Mouse (Mus musculus) spleen, postnatal 4 days (tissue): ENCODE data around the gene Asl.

Experiments used
- DNase-seq, 2 experiments: peaks; one replicate each; pipeline ENCODE4 v3.0.0; 2022; ENCODE audit warnings: low spot score in 2 of 2

Gene Asl

GRCm38 (mm10) chr5:130029142-130029897 lies at the start of gene Asl, which contains the start of gene Crcp:
TSS of gene Asl (minus strand) at chr5:130029247.
TSS of gene Crcp (plus strand) at chr5:130029290.
- DNase-seq: peak; percentile 87 to 93

GRCm38 (mm10) chr5:130078834-130079156 lies 49.7 kb upstream of the Asl start:
- DNase-seq: no peak

DNA sequence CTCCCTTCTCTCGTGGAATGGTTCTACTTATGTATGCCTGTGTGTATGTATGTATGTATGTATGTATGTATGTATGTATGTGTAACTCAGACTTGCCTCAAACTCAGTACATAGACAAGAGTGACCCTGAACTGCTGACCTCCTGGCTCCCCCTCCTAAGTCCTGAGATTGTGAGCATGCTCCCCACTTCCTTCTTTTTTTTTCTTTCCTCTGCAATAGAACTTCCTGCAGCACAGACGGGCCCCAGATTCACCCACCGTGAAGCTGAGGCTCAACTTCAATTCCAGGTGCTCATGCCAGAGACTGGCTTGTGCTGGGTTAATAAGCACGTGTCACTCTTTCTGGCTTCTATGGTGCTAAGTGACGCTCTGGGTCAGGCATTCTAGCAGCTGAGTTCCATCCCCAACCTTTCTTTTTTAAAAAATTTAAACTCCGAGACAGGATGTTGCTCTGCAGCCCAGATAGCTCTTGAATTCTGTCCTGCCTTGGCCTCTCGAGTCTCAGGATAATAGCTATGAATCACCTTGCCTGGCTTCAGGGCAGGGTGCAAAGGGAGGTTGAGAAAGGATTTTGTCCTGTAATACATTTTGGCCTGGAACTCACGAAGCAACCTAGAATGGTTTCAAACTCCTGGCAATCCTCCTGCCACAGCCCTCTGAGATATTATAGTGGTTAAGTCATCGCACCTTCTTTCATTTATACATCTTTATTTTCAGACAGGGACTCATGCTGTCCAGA lies 49.2 kb upstream of the Asl start:
- DNase-seq: no peak

- no peak for DNase-seq
These were observed 47.3 kb upstream of the Asl start for GRCm38 (mm10) chr5:130076396-130076795.

DNA sequence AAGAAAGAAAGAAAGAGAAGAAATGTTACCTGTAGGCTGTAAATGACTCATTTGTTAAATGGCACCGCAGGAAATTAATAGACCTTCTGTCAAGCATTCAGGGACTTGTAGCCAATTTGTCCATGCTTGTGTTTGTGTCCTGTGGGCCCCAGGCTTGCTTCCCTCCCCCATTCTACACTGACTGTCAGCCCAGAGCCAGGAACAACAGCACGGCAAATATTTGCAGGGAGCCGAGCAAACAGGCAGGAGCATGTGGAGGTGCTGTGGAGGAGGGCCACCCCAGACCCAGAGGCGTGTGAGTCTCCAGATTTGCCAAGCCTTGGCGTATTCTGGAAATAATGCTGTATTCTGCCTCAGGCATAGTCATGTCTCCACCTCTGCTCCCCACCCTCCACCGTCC lies 45.4 kb upstream of the Asl start:
- no peak for DNase-seq

DNA sequence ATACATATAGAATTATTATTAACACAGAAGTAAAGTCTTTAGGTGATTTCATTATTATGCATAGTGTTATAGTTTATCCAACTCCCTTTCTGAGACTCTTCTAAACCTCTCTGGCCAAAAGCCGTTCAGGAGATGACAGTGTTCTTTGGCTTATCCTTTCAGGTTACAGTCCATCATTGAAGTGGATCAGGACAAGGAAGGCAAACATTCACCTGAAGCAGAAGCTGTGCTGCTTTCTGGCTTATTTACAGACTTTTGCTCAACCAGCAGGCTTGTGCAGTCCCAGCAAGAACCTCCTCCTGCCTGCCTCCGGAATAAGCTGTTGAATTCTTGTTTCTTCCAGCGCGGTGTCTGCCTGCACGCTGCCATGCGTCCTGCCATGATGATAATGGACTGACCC lies 44.0 kb upstream of the Asl start, which contains the start of gene Tpst1:
TSS of gene Tpst1 (plus strand) at position 301 of the 400 bp plus-strand sequence.
- DNase-seq: no peak

GRCm38 (mm10) chr5:130067841-130068264 lies 38.8 kb upstream of the Asl start:
- DNase-seq: no peak

DNA sequence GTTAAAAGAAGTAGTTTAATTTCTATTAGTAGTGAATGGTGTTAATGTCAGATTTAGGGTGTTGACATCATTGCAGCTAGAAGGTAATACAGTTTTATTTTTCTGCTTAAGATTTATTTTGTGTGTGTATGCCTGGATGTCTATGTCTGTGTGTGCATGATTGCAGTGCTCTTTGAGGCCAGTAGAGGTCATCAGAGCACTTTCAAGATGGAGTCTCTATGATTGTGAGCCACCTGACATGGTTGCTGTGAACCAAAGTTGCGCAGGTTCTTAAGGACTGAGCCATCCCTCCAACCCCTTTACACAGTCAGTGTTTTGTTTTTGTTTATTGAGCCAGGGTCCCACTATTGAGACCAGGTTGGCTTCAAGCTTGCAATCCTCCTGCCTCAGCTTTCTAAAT lies 36.5 kb upstream of the Asl start:
- peak in 1 of 2 experiments; percentile 27 for DNase-seq

- no peak for DNase-seq
These were observed 34.7 kb upstream of the Asl start for GRCm38 (mm10) chr5:130063760-130064159.

GRCm38 (mm10) chr5:130062096-130062495 lies 33.0 kb upstream of the Asl start:
- DNase-seq: no peak

GRCm38 (mm10) chr5:130060329-130060665 lies 31.2 kb upstream of the Asl start:
- DNase-seq: no peak

- DNase-seq: no peak
These were observed 30.6 kb upstream of the Asl start for GRCm38 (mm10) chr5:130059413-130060328.

GRCm38 (mm10) chr5:130056303-130056702 lies 27.3 kb upstream of the Asl start:
- no peak for DNase-seq

GRCm38 (mm10) chr5:130055688-130056087 lies 26.6 kb upstream of the Asl start:
- DNase-seq: no peak

DNA sequence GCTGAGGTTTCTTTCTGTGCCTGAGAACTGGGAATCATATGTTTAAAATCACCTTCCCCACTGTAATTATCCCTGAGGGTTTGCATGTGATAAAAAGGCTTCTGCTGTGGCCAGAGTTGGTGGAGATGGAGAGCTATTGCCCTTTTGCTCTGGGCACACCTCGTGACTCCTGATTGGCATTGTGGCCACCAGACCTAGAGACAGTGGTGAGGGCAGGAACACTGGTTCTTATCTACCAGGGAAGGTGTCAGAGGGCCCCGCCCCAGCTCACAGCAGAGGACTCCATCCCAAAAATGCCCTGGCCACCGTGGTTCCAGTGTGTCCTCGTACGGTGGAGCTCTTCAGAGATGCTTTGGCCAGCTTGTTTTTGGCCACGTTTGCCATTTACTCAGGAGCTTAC lies 23.9 kb upstream of the Asl start:
- no peak for DNase-seq

- no peak for DNase-seq
These were observed 23.5 kb upstream of the Asl start for GRCm38 (mm10) chr5:130052510-130052909.

DNA sequence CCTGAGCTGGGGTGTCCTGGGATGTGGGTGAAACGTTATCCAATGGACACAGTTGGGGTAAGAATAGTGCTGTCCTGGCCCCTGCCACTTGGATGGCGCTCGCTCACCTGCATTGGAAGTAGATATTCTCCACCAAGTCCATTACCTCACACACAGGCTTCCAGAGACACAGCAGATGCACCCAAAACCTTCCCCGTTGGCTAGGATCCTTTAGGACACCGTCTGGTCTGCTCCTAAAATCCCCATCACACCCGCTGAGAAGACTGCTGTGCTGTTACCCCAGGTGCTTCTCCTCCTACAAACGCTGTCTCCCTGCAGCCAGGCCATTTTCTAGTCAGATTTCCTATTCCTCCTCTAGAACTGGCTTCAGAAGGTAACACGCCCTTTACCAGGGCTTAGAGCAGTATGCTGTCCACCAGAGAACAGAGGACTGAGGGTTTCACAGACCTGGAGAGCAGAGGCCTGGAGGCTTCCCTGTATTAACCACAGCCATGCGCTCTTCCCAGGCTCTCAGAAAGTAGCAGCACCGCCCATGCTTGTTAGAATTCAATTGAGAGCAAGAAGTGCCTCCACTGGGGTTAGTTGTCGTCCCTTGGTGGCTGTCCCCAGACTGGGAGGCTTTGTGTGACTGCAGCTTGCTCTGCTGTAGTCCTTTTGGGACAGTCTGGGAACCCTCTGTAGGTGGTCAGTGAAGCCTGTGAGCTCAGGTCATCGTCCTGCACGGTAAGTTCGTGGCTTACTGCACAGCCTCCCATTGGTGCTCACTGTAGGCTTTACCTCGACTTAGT lies 22.2 kb upstream of the Asl start:
- DNase-seq: no peak

GRCm38 (mm10) chr5:130050416-130050815 lies 21.4 kb upstream of the Asl start:
- no peak for DNase-seq

DNA sequence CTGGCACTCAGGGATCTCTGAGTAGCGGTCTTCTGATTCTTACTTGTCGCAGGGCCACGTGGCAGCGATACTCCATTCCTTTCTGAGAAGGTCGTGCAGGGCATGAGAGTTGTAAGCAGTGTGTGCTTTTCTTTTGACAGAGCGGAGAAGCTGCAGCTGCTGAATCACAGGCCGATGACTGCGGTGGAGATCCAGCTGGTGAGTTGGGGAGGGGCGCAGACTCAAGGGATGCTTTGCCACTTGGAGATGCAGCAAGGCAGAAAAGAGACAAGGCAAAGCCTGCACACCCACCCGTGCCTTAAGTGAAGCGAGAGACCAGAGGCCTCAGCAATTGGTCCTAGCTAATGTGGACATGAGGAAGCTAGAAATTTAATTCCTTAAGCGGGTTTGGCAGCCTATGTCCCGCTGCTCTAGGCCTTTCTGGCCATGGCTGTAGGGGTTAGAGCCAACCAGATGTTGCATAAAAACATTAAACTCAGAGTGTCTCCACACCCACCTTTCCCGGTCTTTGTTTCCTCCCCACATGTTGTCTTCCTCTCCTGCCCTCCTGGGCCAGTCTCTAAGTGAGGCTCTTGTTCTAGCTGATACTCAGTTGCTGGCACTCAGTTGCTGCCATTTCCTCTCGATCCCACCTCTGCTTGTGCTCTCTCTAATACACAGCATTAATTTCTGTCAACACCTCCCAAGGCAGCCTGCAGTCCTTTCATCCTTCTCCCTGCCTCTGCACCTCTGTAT lies 19.9 kb upstream of the Asl start:
- no peak for DNase-seq

- DNase-seq: no peak
These were observed 18.0 kb upstream of the Asl start for GRCm38 (mm10) chr5:130047013-130047412.

- DNase-seq: no peak
These were observed 17.5 kb upstream of the Asl start for GRCm38 (mm10) chr5:130046589-130046988.
